Mouse (Mus musculus) forebrain, embryonic 13.5 days (tissue): ENCODE data around the gene Srbd1. TPM values are rescaled to one million over a fixed set of nuclear protein-coding genes. Genes with fewer than 3 reads are reported as not detected.

Experiments used
- ATAC-seq: fragments of 200-750 bp; cut with Nextera tagmentation; 2 replicates; pipeline ENCODE4 v1.8.0; 2017
- H3K27ac ChIP-seq: fragments of 300-500 bp; sonication (generic); 2 replicates; pipeline ENCODE4 v1.5.1; 2015; ENCODE audit warnings: inconsistent platforms, mild to moderate bottlenecking, moderate library complexity
- H3K27me3 ChIP-seq: fragments of 300-500 bp; sonication (generic); 2 replicates; pipeline ENCODE4 v1.6.1; 2015; ENCODE audit warnings: mild to moderate bottlenecking, inconsistent platforms
- H3K36me3 ChIP-seq: fragments of 300-500 bp; sonication (generic); 2 replicates; pipeline ENCODE4 v1.6.1; 2015; ENCODE audit warnings: mild to moderate bottlenecking, inconsistent platforms; ENCODE audit not compliant: poor library complexity, severe bottlenecking
- H3K4me1 ChIP-seq: fragments of 300-500 bp; sonication (generic); 2 replicates; pipeline ENCODE4 v1.6.1; 2015; ENCODE audit warnings: inconsistent platforms
- H3K4me2 ChIP-seq: fragments of 300-500 bp; sonication (generic); 2 replicates; pipeline ENCODE4 v1.6.1; 2015; ENCODE audit warnings: inconsistent platforms, mild to moderate bottlenecking, moderate library complexity
- H3K4me3 ChIP-seq: fragments of 300-500 bp; sonication (generic); 2 replicates; pipeline ENCODE4 v1.5.1; 2015; ENCODE audit warnings: mild to moderate bottlenecking, inconsistent platforms
- H3K9ac ChIP-seq: fragments of 300-500 bp; sonication (generic); 2 replicates; pipeline ENCODE4 v1.6.1; 2015; ENCODE audit warnings: mild to moderate bottlenecking, inconsistent platforms
- H3K9me3 ChIP-seq: fragments of 300-500 bp; sonication (generic); replicated peaks from 2 replicates; pipeline ENCODE4 v1.6.1; 2016; ENCODE audit warnings: inconsistent platforms
- WGBS: fragments of 180-500 bp; shearing (Covaris S2); methylation state at CpG from one replicate; pipeline ENCODE4 v1.1.7; 2015; 5-methylcytosine and 5-hydroxymethylcytosine counted together
- polyA plus RNA-seq: library from polyadenylated mRNA; unstranded; fragments of >200 nt; fragmentation: Nextera tagmentation; extraction: Ambion mirVana; gene quantifications from 2 replicates; pipeline ENCODE4 v1.2.1, GENCODE M21; 2015

Srbd1 gene
- polyA plus RNA-seq, 1 experiment from 2014 or later = 18.2 TPM

DNA sequence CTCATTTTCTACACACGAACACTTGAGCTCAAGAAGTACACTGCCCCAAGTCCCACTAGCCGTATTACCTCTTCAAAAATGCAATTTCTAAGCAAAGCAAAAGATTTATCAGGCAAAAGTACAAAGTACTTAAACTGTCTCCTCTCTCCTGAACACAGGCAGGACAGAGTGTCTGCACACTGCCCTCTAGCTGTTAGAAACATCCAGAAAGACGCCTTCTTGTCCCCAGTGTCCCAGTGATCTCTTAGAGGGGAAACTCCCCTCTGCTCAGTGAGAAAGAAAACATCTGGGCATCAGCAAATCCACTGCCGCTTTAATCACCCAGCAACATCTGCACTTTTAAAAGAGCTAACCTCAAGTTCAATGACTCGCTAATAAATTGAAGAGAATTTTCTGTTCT is 12.4 kb downstream of the Srbd1 start:
- no peaks in the 10 kb centered on the region for H3K27me3 ChIP-seq
- no peak overlapping the region for H3K27ac ChIP-seq
- WGBS = 82% methylated on average over 5 of the region's 5 CpGs
- ATAC-seq = no peak
- no peaks in the 10 kb centered on the region for H3K9me3 ChIP-seq
- H3K4me2 ChIP-seq = no peak overlapping the region
- H3K4me1 ChIP-seq = no peaks in the 10 kb centered on the region
- peaks cover 70% of the 10 kb centered on the region for H3K36me3 ChIP-seq
- no peak overlapping the region for H3K4me3 ChIP-seq
- no peak overlapping the region for H3K9ac ChIP-seq

DNA sequence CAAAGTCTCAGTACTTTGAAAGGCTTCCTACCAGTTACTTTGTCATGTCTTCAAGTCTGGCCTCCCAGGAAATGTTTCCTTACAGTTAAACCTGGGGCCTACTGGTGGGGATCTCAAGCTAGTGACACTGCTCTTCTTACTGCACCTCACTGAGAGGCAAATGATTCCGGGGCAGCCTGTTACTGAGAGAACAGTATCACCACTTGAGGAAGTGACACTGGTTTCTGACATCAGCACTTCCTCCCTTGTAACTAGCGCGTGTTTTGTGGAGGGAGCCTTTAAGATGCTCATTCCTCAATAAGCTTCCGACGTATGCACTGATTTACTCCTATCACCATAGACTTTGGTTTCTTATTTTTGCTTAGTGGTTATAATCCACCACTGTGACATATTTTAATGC is 16.8 kb downstream of the Srbd1 start:
- no peak overlapping the region for H3K9ac ChIP-seq
- WGBS = 93% methylated on average over 5 of the region's 5 CpGs

GRCm38 (mm10) chr17:86125908-86126307 is 19.1 kb downstream of the Srbd1 start:
- no peaks in the 10 kb centered on the region for H3K9me3 ChIP-seq
- H3K4me2 ChIP-seq = no peak overlapping the region
- H3K4me1 ChIP-seq = no peaks in the 10 kb centered on the region
- ATAC-seq = no peak
- H3K27ac ChIP-seq = no peak overlapping the region
- H3K4me3 ChIP-seq = no peak overlapping the region
- no peaks in the 10 kb centered on the region for H3K27me3 ChIP-seq
- H3K36me3 ChIP-seq = peaks cover 58% of the 10 kb centered on the region
- no peak overlapping the region for H3K9ac ChIP-seq
- 87% methylated on average over 5 of the region's 5 CpGs for WGBS

More for the DNA sequence above, 16.8 kb downstream of the Srbd1 start:
- no peaks in the 10 kb centered on the region for H3K4me1 ChIP-seq
- no peak overlapping the region for H3K4me3 ChIP-seq
- H3K36me3 ChIP-seq = peaks cover 61% of the 10 kb centered on the region
- no peaks in the 10 kb centered on the region for H3K27me3 ChIP-seq
- H3K27ac ChIP-seq = no peak overlapping the region
- H3K4me2 ChIP-seq = no peak overlapping the region
- no peaks in the 10 kb centered on the region for H3K9me3 ChIP-seq
- no peak for ATAC-seq

DNA sequence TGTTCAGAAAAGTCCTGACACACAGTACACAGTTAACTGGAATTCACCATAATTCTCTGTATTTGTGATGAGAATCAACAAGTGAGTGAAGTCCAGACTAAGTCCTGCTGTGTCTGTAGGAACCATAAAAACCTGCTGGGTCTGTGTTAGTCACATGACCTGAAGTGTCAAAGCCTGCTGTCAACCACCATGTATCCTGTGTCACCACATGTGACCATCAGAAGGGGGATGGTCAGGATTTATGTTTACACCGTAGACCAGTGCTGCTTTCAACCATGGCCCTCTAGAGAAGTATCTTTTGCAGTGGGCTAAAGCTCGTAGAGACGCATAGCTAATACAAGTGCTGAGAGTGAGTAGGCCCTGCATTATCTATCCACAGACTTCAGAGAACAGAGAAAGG is 21.8 kb downstream of the Srbd1 start:
- ATAC-seq = no peak
- 98% methylated on average over 3 of the region's 3 CpGs for WGBS

DNA sequence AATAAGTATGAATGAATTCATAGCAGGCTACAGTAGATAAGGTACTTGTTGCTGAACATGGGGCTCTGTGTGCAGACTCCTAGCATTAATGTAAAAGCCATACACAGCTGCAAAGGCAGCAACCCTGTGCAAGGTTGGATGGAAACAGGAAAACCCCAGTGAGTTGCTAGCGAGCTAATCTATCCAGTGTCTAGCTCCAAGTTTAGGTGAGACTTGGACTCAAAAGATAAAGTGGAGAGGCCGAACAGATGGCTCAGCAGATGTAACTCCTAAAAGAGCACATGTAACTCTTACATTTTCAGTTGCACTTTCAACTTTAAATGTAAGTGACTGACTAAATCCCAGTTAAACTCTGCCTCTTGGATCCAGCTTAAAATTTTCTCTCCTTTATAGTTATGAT is 48.1 kb downstream of the Srbd1 start:
- ATAC-seq = no peak
- Histone ChIP-seq H3K36me3 (peaks cover 16% of the 10 kb centered on the region; the same call in 1 of the 2 replicates), H3K9me3 (no peaks in the 10 kb centered on the region), H3K9ac (no peak overlapping the region), H3K4me2 (no peak overlapping the region), H3K4me1 (no peaks in the 10 kb centered on the region), H3K27ac (no peak overlapping the region), H3K4me3 (no peak overlapping the region), H3K27me3 (no peaks in the 10 kb centered on the region)
- 89% methylated on average over 2 of the region's 2 CpGs for WGBS

More for the DNA sequence above, 21.8 kb downstream of the Srbd1 start:
- Histone ChIP-seq H3K4me3 (no peak overlapping the region), H3K4me1 (no peaks in the 10 kb centered on the region), H3K27ac (no peak overlapping the region), H3K4me2 (no peak overlapping the region), H3K9ac (no peak overlapping the region), H3K27me3 (no peaks in the 10 kb centered on the region), H3K36me3 (peaks cover 53% of the 10 kb centered on the region), H3K9me3 (no peaks in the 10 kb centered on the region)

DNA sequence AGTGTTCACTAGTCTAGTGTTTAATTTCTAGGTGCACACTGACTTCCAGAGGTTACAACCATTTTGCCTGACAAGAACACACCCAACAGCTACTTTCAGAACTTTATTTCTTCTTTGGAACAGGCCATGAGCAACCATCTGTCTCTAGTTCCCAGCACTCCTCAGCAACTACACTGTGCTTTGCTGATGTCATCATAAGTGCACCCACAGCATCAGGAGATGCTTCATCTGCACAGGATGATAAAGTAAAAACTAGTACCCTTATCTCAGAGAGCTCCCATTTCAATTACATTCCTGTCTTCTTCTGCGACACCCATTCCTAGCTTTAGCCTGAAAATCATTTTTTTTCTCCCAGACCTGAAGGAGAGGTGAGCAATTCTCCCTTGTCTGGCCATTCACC is 51.9 kb downstream of the Srbd1 start:
- ATAC-seq = no peak
- Histone ChIP-seq H3K9me3 (no peaks in the 10 kb centered on the region), H3K4me2 (no peak overlapping the region), H3K9ac (no peak overlapping the region), H3K36me3 (peaks cover 6% of the 10 kb centered on the region; the same call in 1 of the 2 replicates), H3K27ac (no peak overlapping the region), H3K4me3 (no peak overlapping the region), H3K27me3 (no peaks in the 10 kb centered on the region), H3K4me1 (peaks cover 17% of the 10 kb centered on the region; the same call in 1 of the 2 replicates)
- 95% methylated on average over 1 of the region's 1 CpGs for WGBS

DNA sequence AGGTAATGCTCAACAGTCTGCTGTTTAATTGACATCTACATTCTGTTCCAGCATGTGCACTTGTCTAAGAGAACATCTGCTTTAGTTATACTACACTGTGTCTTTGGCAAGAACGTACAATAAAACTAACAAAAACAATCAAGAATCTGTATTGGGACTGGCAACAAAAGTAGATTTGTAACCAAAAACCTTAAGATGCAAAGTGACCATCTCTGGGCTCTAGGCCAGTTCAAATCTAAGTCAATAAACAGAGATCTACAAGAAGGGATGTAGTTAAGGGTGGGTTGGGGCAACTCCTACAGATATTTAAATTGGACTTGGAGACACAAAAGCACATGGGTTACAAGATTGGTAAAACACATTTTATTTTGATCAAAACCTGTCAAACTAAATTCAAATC is 53.3 kb downstream of the Srbd1 start:
- Histone ChIP-seq H3K4me2 (no peak overlapping the region), H3K36me3 (peaks cover 3% of the 10 kb centered on the region; the same call in 1 of the 2 replicates), H3K4me1 (peaks cover 17% of the 10 kb centered on the region; the same call in 1 of the 2 replicates), H3K27ac (no peak overlapping the region), H3K27me3 (no peaks in the 10 kb centered on the region), H3K4me3 (no peak overlapping the region), H3K9me3 (no peaks in the 10 kb centered on the region), H3K9ac (no peak overlapping the region)
- 80% methylated on average over 1 of the region's 1 CpGs for WGBS
- no peak for ATAC-seq

DNA sequence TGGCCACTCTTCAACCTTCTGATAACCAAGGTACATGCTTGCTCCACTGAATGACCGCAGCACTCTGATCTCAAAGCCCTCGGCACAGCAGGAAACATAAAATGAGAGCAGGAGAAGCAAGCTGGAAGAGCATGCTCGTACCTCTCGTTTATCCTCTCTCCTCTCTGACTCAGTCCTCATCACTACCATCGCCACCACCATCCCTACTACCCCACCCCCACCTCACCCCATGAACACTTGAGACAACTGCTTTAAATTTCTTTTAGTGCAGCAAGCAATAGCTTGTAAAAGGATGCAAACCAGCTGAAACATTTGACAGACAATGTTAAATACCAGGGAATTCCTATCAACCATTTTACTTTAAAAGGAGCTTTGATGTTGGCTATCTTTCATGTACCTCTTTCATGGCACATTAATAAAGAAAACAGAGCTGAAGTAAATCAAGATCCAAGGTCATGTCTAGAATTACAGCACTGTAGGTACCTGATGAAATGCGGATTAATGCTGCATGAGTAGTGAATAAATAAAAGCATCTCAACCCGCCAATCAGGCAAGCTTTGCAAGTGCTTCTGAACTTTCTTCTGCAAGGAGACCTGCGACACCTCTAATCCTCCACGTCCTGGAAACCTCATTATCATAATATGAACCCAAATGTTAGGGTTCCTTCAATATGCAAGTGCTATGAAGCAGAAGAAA is 54.9 kb downstream of the Srbd1 start:
- Histone ChIP-seq H3K4me2 (no peak overlapping the region), H3K27ac (no peak overlapping the region), H3K9ac (no peak overlapping the region), H3K4me1 (peaks cover 17% of the 10 kb centered on the region; the same call in 1 of the 2 replicates), H3K4me3 (no peak overlapping the region), H3K27me3 (no peaks in the 10 kb centered on the region), H3K9me3 (no peaks in the 10 kb centered on the region), H3K36me3 (peaks cover under 1% of the 10 kb centered on the region; the same call in 1 of the 2 replicates)
- no peak for ATAC-seq
- WGBS = 24% methylated on average over 9 of the region's 9 CpGs

DNA sequence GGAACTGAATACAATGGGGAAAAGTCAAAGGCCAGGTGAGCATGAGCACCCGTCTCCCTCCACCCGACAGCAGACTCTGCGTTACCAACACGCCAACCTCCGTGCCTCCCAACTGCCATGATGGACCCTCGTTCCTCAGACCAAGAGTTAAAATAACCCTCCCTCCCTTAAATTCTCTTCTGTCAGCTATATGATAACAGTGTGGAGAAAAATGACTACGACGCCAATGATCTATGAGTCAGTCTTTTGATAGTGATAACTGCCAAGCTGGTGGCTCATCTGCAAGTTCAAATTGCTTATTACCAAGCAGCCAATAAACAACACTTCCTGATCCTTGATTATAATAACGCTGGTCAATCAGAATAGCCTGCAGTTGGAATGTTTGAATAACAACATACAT is 57.1 kb downstream of the Srbd1 start:
- WGBS = 94% methylated on average over 9 of the region's 9 CpGs
- H3K9ac ChIP-seq = no peak overlapping the region
- no peak overlapping the region for H3K4me2 ChIP-seq
- H3K4me1 ChIP-seq = peaks cover 23% of the 10 kb centered on the region
- H3K36me3 ChIP-seq = no peaks in the 10 kb centered on the region
- H3K9me3 ChIP-seq = no peaks in the 10 kb centered on the region
- H3K27me3 ChIP-seq = no peaks in the 10 kb centered on the region
- no peak overlapping the region for H3K4me3 ChIP-seq
- no peak for ATAC-seq
- no peak overlapping the region for H3K27ac ChIP-seq

- Histone ChIP-seq H3K4me1 (peaks cover 28% of the 10 kb centered on the region), H3K4me3 (no peak overlapping the region), H3K4me2 (no peak overlapping the region), H3K9ac (no peak overlapping the region), H3K27me3 (no peaks in the 10 kb centered on the region), H3K27ac (no peak overlapping the region), H3K36me3 (no peaks in the 10 kb centered on the region), H3K9me3 (no peaks in the 10 kb centered on the region)
- 85% methylated on average over 4 of the region's 4 CpGs for WGBS
- no peak for ATAC-seq
Measured at GRCm38 (mm10) chr17:86086191-86086590, 58.8 kb downstream of the Srbd1 start.

DNA sequence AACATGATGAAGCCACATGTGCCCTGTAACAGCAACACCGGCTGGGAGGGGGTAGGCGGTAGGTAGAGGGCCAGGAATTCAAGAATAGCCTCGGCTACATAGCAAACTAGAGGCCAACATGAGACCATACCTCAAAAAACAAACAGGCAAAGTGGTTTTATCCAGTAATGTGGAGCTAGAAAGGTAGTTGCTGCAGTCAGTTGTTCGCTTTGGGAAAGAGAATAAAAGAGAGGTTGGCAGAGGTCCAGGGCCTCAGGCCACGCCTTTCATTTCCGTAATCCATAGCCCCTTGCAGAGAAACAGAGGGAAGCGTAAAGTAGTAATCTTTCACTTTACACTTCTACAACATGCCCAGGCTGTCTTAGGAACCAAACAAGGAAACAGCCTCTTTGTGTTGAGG is 61.8 kb downstream of the Srbd1 start:
- no peak overlapping the region for H3K4me2 ChIP-seq
- no peaks in the 10 kb centered on the region for H3K27me3 ChIP-seq
- no peak overlapping the region for H3K9ac ChIP-seq
- H3K4me1 ChIP-seq = peaks cover 10% of the 10 kb centered on the region
- no peaks in the 10 kb centered on the region for H3K9me3 ChIP-seq
- ATAC-seq = no peak
- H3K4me3 ChIP-seq = no peak overlapping the region
- no peaks in the 10 kb centered on the region; the same call in 1 of the 2 replicates for H3K36me3 ChIP-seq
- H3K27ac ChIP-seq = no peak overlapping the region
- WGBS = 28% methylated on average over 7 of the region's 7 CpGs

- H3K27ac ChIP-seq = no peak overlapping the region
- no peak overlapping the region for H3K4me3 ChIP-seq
- no peak overlapping the region for H3K9ac ChIP-seq
- no peaks in the 10 kb centered on the region for H3K27me3 ChIP-seq
- ATAC-seq = no peak
- no peaks in the 10 kb centered on the region; the same call in 1 of the 2 replicates for H3K36me3 ChIP-seq
- 84% methylated on average over 11 of the region's 11 CpGs for WGBS
- no peaks in the 10 kb centered on the region for H3K9me3 ChIP-seq
- H3K4me1 ChIP-seq = peaks cover 16% of the 10 kb centered on the region
- no peak overlapping the region for H3K4me2 ChIP-seq
Measured at GRCm38 (mm10) chr17:86078060-86078459, 66.9 kb downstream of the Srbd1 start.

DNA sequence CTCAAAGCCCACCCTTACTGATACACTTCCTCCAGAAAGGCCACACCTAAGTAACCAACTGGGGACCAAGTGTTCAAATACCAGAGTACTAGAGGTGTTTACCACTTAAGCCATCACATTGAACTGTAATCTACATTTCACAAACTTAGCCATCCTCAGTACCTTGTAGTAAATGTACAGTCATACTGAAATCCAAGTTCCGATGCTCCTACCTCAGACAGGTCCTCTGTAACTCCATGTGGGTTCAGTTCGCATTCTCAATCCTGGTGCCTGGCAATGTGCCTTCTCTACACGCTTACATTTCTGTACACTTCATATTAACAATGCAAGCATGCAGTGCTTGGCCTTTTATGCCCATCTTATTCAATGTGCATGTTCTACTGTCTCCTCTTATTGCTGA is 77.5 kb downstream of the Srbd1 start:
- ATAC-seq = no peak
- Histone ChIP-seq H3K27me3 (no peaks in the 10 kb centered on the region), H3K9ac (no peak overlapping the region), H3K4me1 (no peaks in the 10 kb centered on the region), H3K4me3 (no peak overlapping the region), H3K36me3 (no peaks in the 10 kb centered on the region), H3K9me3 (no peaks in the 10 kb centered on the region), H3K4me2 (no peak overlapping the region), H3K27ac (no peak overlapping the region)
- 96% methylated on average over 3 of the region's 3 CpGs for WGBS
